Mouse (Mus musculus) small intestine, adult 2 months (tissue): ENCODE data around the gene Abca12.

Source experiments
- CTCF ChIP-seq: fragments of 200-500 bp; IDR thresholded peaks from 2 replicates; pipeline ENCODE4 v1.5.1; 2012; ENCODE audit warnings: low read depth, mild to moderate bottlenecking, control low read depth, inconsistent platforms, low read length, moderate library complexity, mixed read lengths; ENCODE audit not compliant: insufficient replicate concordance, insufficient read length; ENCODE audit errors: extremely low read depth
- POLR2A ChIP-seq: fragments of 200-500 bp; IDR thresholded peaks from 2 replicates; pipeline ENCODE4 v1.6.1; 2012; ENCODE audit warnings: low read depth, mild to moderate bottlenecking, control low read depth, inconsistent platforms, low read length, moderate library complexity

- no peak for TF ChIP-seq POLR2A
- TF ChIP-seq CTCF: no peak
Measured at GRCm38 (mm10) chr1:71312171-71312570, 102.5 kb downstream of the Abca12 start.
